Mouse (Mus musculus) ES-E14 (cell line): ENCODE results near the gene Lonp2. TPM values are rescaled to one million over a fixed set of nuclear protein-coding genes. Genes with fewer than 3 reads are reported as not detected.
A peak's percentile ranks its signal among the peaks of the same experiment; 100 is the strongest.

Experiments used
- DNase-seq: peaks from one replicate; pipeline ENCODE4 v3.0.0-alpha.2; 2013; ENCODE audit warnings: low read depth, low spot score
- H3K27ac ChIP-seq: 2 replicates; pipeline ENCODE4 v1.5.1; 2012; ENCODE audit warnings: low read depth, mild to moderate bottlenecking, low read length, moderate library complexity, mixed read lengths; ENCODE audit not compliant: poor library complexity, insufficient read depth, severe bottlenecking
- H3K36me3 ChIP-seq: 2 replicates; pipeline ENCODE4 v1.6.1; 2012; ENCODE audit warnings: mild to moderate bottlenecking, low read length, moderate library complexity, mixed read lengths; ENCODE audit not compliant: control insufficient read depth, poor library complexity, insufficient read depth, severe bottlenecking
- H3K4me1 ChIP-seq, 2 experiments: fragments of 150-350 bp in 1 of 2; sonication (generic) in 1 of 2; 2 replicates each; pipeline ENCODE4 v1.6.1; 2012; ENCODE audit warnings: low read length in 2 of 2, mild to moderate bottlenecking in 1 of 2, mixed read lengths in 1 of 2; ENCODE audit not compliant: control insufficient read depth in 2 of 2, insufficient read depth in 2 of 2, poor library complexity in 1 of 2
- H3K4me3 ChIP-seq, 2 experiments: fragments of 150-350 bp in 1 of 2; sonication (generic) in 1 of 2; 2 replicates each; pipeline ENCODE4 v1.5.1; 2012; ENCODE audit warnings: low read length in 2 of 2, low read depth in 1 of 2, mild to moderate bottlenecking in 1 of 2, mixed read lengths in 1 of 2; ENCODE audit not compliant: insufficient read depth in 1 of 2, poor library complexity in 1 of 2, severe bottlenecking in 1 of 2
- H3K9ac ChIP-seq: 2 replicates; pipeline ENCODE4 v1.6.1; 2012; ENCODE audit warnings: low read depth, mild to moderate bottlenecking, low read length, mixed read lengths; ENCODE audit not compliant: poor library complexity, insufficient read depth, severe bottlenecking
- H3K9me3 ChIP-seq: fragments of 150-350 bp; sonication (generic); 2 replicates; pipeline ENCODE4 v1.6.1; 2012; ENCODE audit warnings: low read depth, mild to moderate bottlenecking, low read length; ENCODE audit not compliant: control insufficient read depth, insufficient read depth
- CHD2 ChIP-seq: IDR thresholded peaks from 2 replicates; pipeline ENCODE4 v1.6.1; 2014; ENCODE audit warnings: mild to moderate bottlenecking, low read depth, low read length, inconsistent platforms
- HCFC1 ChIP-seq: IDR thresholded peaks from 2 replicates; pipeline ENCODE4 v1.6.1; 2012; ENCODE audit warnings: low read length, inconsistent platforms, borderline replicate concordance; ENCODE audit not compliant: insufficient read depth
- MAFK ChIP-seq: IDR thresholded peaks from 2 replicates; pipeline ENCODE4 v1.6.1; 2014; ENCODE audit warnings: mild to moderate bottlenecking, low read depth, low read length, inconsistent platforms; ENCODE audit not compliant: insufficient read depth
- ZC3H11A ChIP-seq: IDR thresholded peaks from 2 replicates; pipeline ENCODE4 v1.6.1; 2012; ENCODE audit warnings: low read depth, mild to moderate bottlenecking, inconsistent platforms, low read length, borderline replicate concordance
- ZNF384 ChIP-seq: IDR thresholded peaks from 2 replicates; pipeline ENCODE4 v1.6.1; 2012; ENCODE audit warnings: low read depth, low read length, inconsistent platforms
- in situ Hi-C, 2 experiments: fragments of 600-800 bp; cut with MboI; formaldehyde crosslinking; loops; one replicate each; pipeline ENCODE4 v1.15.1; 2025; ENCODE audit warnings: low sequenced_read_pairs in 2 of 2, inconsistent platforms in 1 of 2; ENCODE audit not compliant: unreplicated experiment in 2 of 2
- total RNA-seq: library from RNA; depleted of rRNA; stranded (reverse); fragments of 300-350 nt; gene quantifications from 2 replicates; pipeline ENCODE4 v1.2.3, GENCODE M21; 2012

Gene Lonp2
- total RNA-seq, 1 experiment = 39.1 TPM

DNA sequence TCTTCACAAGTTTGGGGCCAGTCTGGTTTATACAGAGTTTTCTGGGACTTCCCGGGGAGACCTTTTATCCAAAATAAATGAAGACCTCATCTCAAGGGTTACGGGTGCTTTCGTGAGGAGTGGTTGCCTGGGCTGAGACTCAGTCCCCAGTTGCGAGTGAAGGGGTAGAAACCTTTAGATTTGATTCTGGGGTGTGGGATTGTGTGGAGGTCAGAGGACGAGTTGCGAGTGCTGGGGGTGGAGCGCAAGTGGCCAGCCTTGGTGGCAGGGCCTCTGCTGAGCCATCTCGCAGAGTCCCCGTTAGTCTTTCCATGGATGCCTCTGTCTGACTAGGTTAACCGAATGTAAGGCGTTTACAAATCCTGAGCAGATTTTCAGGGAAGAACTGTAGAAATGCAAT lies 122.7 kb downstream of the Lonp2 start:
- in situ Hi-C loops = no loop called here
- TF ChIP-seq HCFC1 (no peak), CHD2 (no peak), ZNF384 (no peak), ZC3H11A (no peak), MAFK (no peak)

DNA sequence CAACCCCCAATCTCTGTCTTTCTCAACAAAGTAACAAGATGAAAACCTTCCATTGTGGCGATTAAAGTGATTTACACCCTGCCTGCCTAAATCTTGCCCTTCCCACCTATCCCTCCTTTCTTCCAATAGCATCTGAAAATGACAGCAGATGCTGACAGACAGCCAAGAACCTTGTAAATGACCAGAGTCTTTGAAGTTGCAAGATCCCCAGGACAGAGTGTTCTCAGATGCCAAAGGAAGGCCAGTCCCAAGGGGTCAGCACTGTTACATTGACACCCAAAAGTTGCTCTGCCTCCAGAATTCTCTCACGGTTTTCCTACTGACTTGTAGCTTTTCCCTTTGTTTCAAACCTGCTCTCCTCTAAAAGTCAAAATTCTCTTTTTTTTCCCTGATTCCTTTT lies 126.0 kb downstream of the Lonp2 start:
- Histone ChIP-seq H3K4me1 (no peaks in the 10 kb centered on the region; a peak in 1 of 4 replicates), H3K9ac (no peak overlapping the region), H3K27ac (no peak overlapping the region), H3K4me3 (no peak overlapping the region), H3K9me3 (no peaks in the 10 kb centered on the region), H3K36me3 (no peaks in the 10 kb centered on the region)
- no peak for DNase-seq
- in situ Hi-C loops = no loop called here
- TF ChIP-seq HCFC1 (no peak), ZNF384 (no peak), CHD2 (no peak), ZC3H11A (no peak), MAFK (no peak)

More for the DNA sequence above, 122.7 kb downstream of the Lonp2 start:
- no peaks in the 10 kb centered on the region for H3K36me3 ChIP-seq
- H3K4me1 ChIP-seq = peaks cover 0 to under 1% of the 10 kb centered on the region in 2 experiments; a peak in 1 of 4 replicates
- no peaks in the 10 kb centered on the region for H3K9me3 ChIP-seq
- no peak for DNase-seq
- peak overlapping the region; percentile 98 to 100 for H3K4me3 ChIP-seq
- no peak overlapping the region for H3K27ac ChIP-seq
- peak overlapping the region; percentile 99 for H3K9ac ChIP-seq

DNA sequence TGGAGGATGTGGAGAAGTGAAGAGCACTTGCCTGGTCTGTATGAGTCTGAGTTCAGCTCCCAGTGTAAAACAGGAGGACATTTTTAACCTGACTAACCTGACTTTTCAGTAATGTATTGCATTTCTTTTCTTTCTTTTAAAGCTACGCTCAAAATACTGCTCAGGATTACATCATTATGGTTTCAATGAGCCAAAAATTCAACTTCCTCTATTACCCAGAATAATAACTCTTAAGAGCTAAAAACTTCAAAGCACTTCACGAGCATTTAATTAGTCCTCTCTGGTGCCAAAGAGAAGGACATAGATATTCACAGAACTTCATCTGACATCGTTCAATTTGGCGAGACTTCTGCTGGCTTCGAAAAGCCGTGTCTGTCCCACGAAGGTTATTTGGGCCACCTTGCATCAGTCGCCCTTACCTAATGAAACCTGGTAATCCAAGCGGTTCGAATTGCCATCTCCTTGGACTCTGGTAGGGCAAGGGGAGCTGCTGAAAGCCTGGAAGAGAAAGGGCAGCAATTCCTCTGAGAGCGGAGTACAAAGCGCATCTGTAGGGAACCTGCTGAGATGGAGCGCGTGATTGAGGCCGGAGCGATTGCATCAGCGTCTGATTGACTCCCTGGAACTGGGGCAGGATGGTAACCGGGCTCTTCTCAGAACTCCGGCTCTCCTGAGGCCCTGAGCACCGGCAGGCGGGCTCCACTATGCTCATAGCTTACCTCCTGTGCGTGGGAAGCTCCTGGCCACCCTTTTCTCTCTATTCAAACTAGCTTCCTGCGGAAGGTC lies 133.3 kb downstream of the Lonp2 start:
- H3K9me3 ChIP-seq = no peaks in the 10 kb centered on the region
- H3K4me1 ChIP-seq = peaks cover 2 to 10% of the 10 kb centered on the region in 2 experiments; a peak in 3 of 4 replicates
- no peak for TF ChIP-seq CHD2
- 0 out of 2 replicates have a peak, but pooled peaks have one; percentile 29 for TF ChIP-seq HCFC1
- TF ChIP-seq MAFK = no peak
- H3K9ac ChIP-seq = peak overlapping the region; percentile 53
- no peak for DNase-seq
- peak overlapping the region; percentile 70; the same call in 1 of the 2 replicates for H3K27ac ChIP-seq
- H3K4me3 ChIP-seq = peak overlapping the region; percentile 38 to 50
- in situ Hi-C loops = no loop called here
- H3K36me3 ChIP-seq = no peaks in the 10 kb centered on the region

DNA sequence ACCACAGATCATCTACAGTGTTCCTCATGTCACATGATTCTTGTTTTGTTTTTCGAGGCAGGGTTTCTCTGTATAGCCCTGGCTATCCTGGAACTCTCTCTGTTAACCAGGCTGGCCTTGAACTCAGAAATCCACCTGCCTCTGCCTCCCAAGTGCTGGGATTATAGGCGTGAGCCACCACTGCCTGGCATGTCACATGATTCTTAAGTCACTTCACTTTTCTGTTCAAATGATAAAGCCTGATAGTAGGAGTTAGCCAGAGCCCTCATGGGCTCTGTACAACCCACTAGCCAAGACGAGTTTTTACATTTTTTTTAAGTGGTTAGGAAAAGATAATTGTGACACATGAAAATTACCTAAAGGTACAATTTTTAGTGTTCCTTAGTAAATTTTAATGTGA lies 134.8 kb downstream of the Lonp2 start:
- peaks cover 2 to 10% of the 10 kb centered on the region in 2 experiments; a peak in 3 of 4 replicates for H3K4me1 ChIP-seq
- H3K36me3 ChIP-seq = no peaks in the 10 kb centered on the region
- no peak overlapping the region for H3K9ac ChIP-seq
- in situ Hi-C loops = no loop called here
- no peaks in the 10 kb centered on the region for H3K9me3 ChIP-seq
- no peak for TF ChIP-seq ZNF384
- TF ChIP-seq ZC3H11A = no peak
- TF ChIP-seq MAFK = no peak
- TF ChIP-seq CHD2 = no peak
- no peak for TF ChIP-seq HCFC1
- no peak for DNase-seq
- no peak overlapping the region for H3K27ac ChIP-seq
- H3K4me3 ChIP-seq = no peak overlapping the region
